Mouse (Mus musculus) megakaryocyte, embryonic 14.5 days (primary cell): Measurements from ENCODE around the gene Gjb4.

Experiments used
- FLI1 ChIP-seq: IDR thresholded peaks from 2 replicates; pipeline ENCODE4 v1.6.1; 2012; ENCODE audit warnings: low read length, inconsistent platforms, mixed read lengths
- GATA1 ChIP-seq: IDR thresholded peaks from 3 replicates; pipeline ENCODE4 v1.6.1; 2012; ENCODE audit warnings: mixed read lengths, low read length, inconsistent platforms, borderline replicate concordance

- TF ChIP-seq GATA1 (no peak), FLI1 (no peak)
Observed at GRCm38 (mm10) chr4:127313861-127314260, 40.0 kb downstream of the Gjb4 start, which contains the start of gene Gja4.
